Mouse (Mus musculus) neural tube, embryonic 11.5 days (tissue): ENCODE measurements around the gene Pik3r2. TPM values are rescaled to one million over a fixed set of nuclear protein-coding genes. Genes with fewer than 3 reads are reported as not detected.
A peak's percentile ranks its signal among the peaks of the same experiment; 100 is the strongest.

Source experiments
- ATAC-seq: fragments of 200-750 bp; cut with Nextera tagmentation; 2 replicates; pipeline ENCODE4 v1.8.0; 2017; ENCODE audit warnings: moderate number of reproducible peaks, mild to moderate bottlenecking, moderate TSS enrichment, moderate library complexity; ENCODE audit not compliant: insufficient read depth, low FRiP score, low TSS enrichment
- DNase-seq: peaks from one replicate; pipeline ENCODE4 v3.0.0-alpha.2; 2015; ENCODE audit warnings: low spot score
- H3K27ac ChIP-seq: fragments of 300-500 bp; sonication (generic); 2 replicates; pipeline ENCODE4 v1.5.1; 2014; ENCODE audit warnings: low read depth, mild to moderate bottlenecking, low read length
- H3K27me3 ChIP-seq: fragments of 300-500 bp; sonication (generic); 2 replicates; pipeline ENCODE4 v1.6.1; 2014; ENCODE audit warnings: mild to moderate bottlenecking, low read length, mixed read lengths; ENCODE audit not compliant: control insufficient read depth, insufficient read depth
- H3K36me3 ChIP-seq: fragments of 300-500 bp; sonication (generic); 2 replicates; pipeline ENCODE4 v1.6.1; 2014; ENCODE audit warnings: mild to moderate bottlenecking, low read length, moderate library complexity, mixed read lengths; ENCODE audit not compliant: control insufficient read depth, insufficient read depth
- H3K4me1 ChIP-seq: fragments of 300-500 bp; sonication (generic); 2 replicates; pipeline ENCODE4 v1.6.1; 2014; ENCODE audit warnings: low read length, mixed read lengths; ENCODE audit not compliant: control insufficient read depth, insufficient read depth
- H3K4me2 ChIP-seq: fragments of 300-500 bp; sonication (generic); 2 replicates; pipeline ENCODE4 v1.6.1; 2014; ENCODE audit warnings: low read depth, mild to moderate bottlenecking, moderate library complexity
- H3K4me3 ChIP-seq: fragments of 300-500 bp; sonication (generic); 2 replicates; pipeline ENCODE4 v1.5.1; 2014; ENCODE audit warnings: low read depth, low read length
- H3K9ac ChIP-seq: fragments of 300-500 bp; sonication (generic); 2 replicates; pipeline ENCODE4 v1.6.1; 2014; ENCODE audit warnings: mild to moderate bottlenecking, low read length
- H3K9me3 ChIP-seq: fragments of 300-500 bp; sonication (generic); 2 replicates; pipeline ENCODE4 v1.6.1; 2016; ENCODE audit warnings: low read length; ENCODE audit not compliant: control insufficient read depth
- WGBS: fragments of 180-500 bp; shearing (Covaris S2); extraction: QIAGEN DNeasy Blood & Tissue Kit; methylation state at CpG from one replicate; pipeline ENCODE4 v1.1.7; 2014; 5-methylcytosine and 5-hydroxymethylcytosine counted together
- polyA plus RNA-seq: library from polyadenylated mRNA; unstranded; fragments of >200 nt; fragmentation: Nextera tagmentation; extraction: Ambion mirVana; gene quantifications from 2 replicates; pipeline ENCODE4 v1.2.1, GENCODE M21; 2014

Pik3r2 gene
- polyA plus RNA-seq, 1 experiment from 2014 or later: 54.7 TPM

GRCm38 (mm10) chr8:70746676-70747075, 29.8 kb downstream of the Pik3r2 start:
- peak; percentile 8 for DNase-seq
- WGBS: 78% methylated on average over 9 of the region's 9 CpGs
- peaks cover 42% of the 10 kb centered on the region for H3K27me3 ChIP-seq

GRCm38 (mm10) chr8:70745691-70746220, 30.8 kb downstream of the Pik3r2 start:
- Histone ChIP-seq H3K4me1 (peaks cover 15% of the 10 kb centered on the region), H3K9ac (no peak overlapping the region), H3K27ac (no peak overlapping the region), H3K4me3 (no peak overlapping the region), H3K9me3 (no peaks in the 10 kb centered on the region), H3K4me2 (no peak overlapping the region), H3K36me3 (no peaks in the 10 kb centered on the region), H3K27me3 (peaks cover 43% of the 10 kb centered on the region)
- WGBS: 53% methylated on average over 19 of the region's 19 CpGs
- ATAC-seq: no peak
- DNase-seq: peak; percentile 5

More at GRCm38 (mm10) chr8:70746676-70747075, 29.8 kb downstream of the Pik3r2 start:
- ATAC-seq: no peak
- H3K4me3 ChIP-seq: no peak overlapping the region
- H3K36me3 ChIP-seq: no peaks in the 10 kb centered on the region
- peaks cover 15% of the 10 kb centered on the region for H3K4me1 ChIP-seq
- H3K9ac ChIP-seq: no peak overlapping the region
- H3K9me3 ChIP-seq: no peaks in the 10 kb centered on the region
- no peak overlapping the region for H3K27ac ChIP-seq
- no peak overlapping the region for H3K4me2 ChIP-seq

GRCm38 (mm10) chr8:70744806-70745205, 31.7 kb downstream of the Pik3r2 start:
- WGBS: 54% methylated on average over 11 of the region's 11 CpGs
- peak; percentile 8 for DNase-seq
- no peak overlapping the region for H3K4me2 ChIP-seq
- no peak overlapping the region for H3K4me3 ChIP-seq
- H3K9ac ChIP-seq: no peak overlapping the region
- H3K9me3 ChIP-seq: no peaks in the 10 kb centered on the region
- no peak for ATAC-seq
- peaks cover 43% of the 10 kb centered on the region for H3K27me3 ChIP-seq
- H3K4me1 ChIP-seq: peaks cover 15% of the 10 kb centered on the region
- H3K27ac ChIP-seq: no peak overlapping the region
- H3K36me3 ChIP-seq: no peaks in the 10 kb centered on the region

- peak overlapping the region; percentile 27 for H3K4me3 ChIP-seq
- ATAC-seq: no peak
- WGBS: 5% methylated on average over 48 of the region's 48 CpGs
These were observed 32.6 kb downstream of the Pik3r2 start for GRCm38 (mm10) chr8:70743656-70744590.

GRCm38 (mm10) chr8:70742981-70743655, 33.4 kb downstream of the Pik3r2 start:
- Histone ChIP-seq H3K4me2 (peak overlapping the region; percentile 40), H3K4me1 (peaks cover 15% of the 10 kb centered on the region), H3K36me3 (no peaks in the 10 kb centered on the region), H3K9me3 (no peaks in the 10 kb centered on the region), H3K27ac (no peak overlapping the region), H3K27me3 (peaks cover 43% of the 10 kb centered on the region), H3K4me3 (peak overlapping the region; percentile 27), H3K9ac (peak overlapping the region; percentile 50)
- ATAC-seq: no peak
- 3% methylated on average over 38 of the region's 38 CpGs for WGBS
- peak; percentile 33 for DNase-seq

More at GRCm38 (mm10) chr8:70743656-70744590, 32.6 kb downstream of the Pik3r2 start:
- H3K9me3 ChIP-seq: no peaks in the 10 kb centered on the region
- H3K27ac ChIP-seq: no peak overlapping the region
- H3K36me3 ChIP-seq: no peaks in the 10 kb centered on the region
- DNase-seq: peak; percentile 35
- peaks cover 43% of the 10 kb centered on the region for H3K27me3 ChIP-seq
- H3K4me2 ChIP-seq: peak overlapping the region; percentile 40
- H3K4me1 ChIP-seq: peaks cover 15% of the 10 kb centered on the region
- peak overlapping the region; percentile 50 for H3K9ac ChIP-seq

GRCm38 (mm10) chr8:70742176-70742575, 34.3 kb downstream of the Pik3r2 start:
- Histone ChIP-seq H3K4me3 (no peak overlapping the region), H3K36me3 (no peaks in the 10 kb centered on the region), H3K27ac (no peak overlapping the region), H3K9me3 (no peaks in the 10 kb centered on the region), H3K4me1 (peaks cover 15% of the 10 kb centered on the region), H3K4me2 (no peak overlapping the region), H3K9ac (no peak overlapping the region), H3K27me3 (peaks cover 43% of the 10 kb centered on the region)
- ATAC-seq (no peak), DNase-seq (peak; percentile 8)
- whole genome bisulfite sequencing: 70% methylated on average over 11 of the region's 11 CpGs

- no peaks in the 10 kb centered on the region for H3K36me3 ChIP-seq
- H3K4me2 ChIP-seq: no peak overlapping the region
- WGBS: 57% methylated on average over 5 of the region's 5 CpGs
- peak; percentile 5 for DNase-seq
- no peak for ATAC-seq
- peaks cover 43% of the 10 kb centered on the region for H3K27me3 ChIP-seq
- no peak overlapping the region for H3K9ac ChIP-seq
- no peak overlapping the region for H3K4me3 ChIP-seq
- no peaks in the 10 kb centered on the region for H3K9me3 ChIP-seq
- H3K4me1 ChIP-seq: peaks cover 15% of the 10 kb centered on the region
- no peak overlapping the region for H3K27ac ChIP-seq
These were observed 34.9 kb downstream of the Pik3r2 start for GRCm38 (mm10) chr8:70741661-70742060.

GRCm38 (mm10) chr8:70738211-70738610, 38.3 kb downstream of the Pik3r2 start:
- Histone ChIP-seq H3K4me1 (peaks cover 5% of the 10 kb centered on the region), H3K27me3 (peaks cover 17% of the 10 kb centered on the region), H3K9me3 (no peaks in the 10 kb centered on the region), H3K4me2 (no peak overlapping the region), H3K36me3 (no peaks in the 10 kb centered on the region), H3K9ac (no peak overlapping the region), H3K4me3 (no peak overlapping the region), H3K27ac (no peak overlapping the region)
- ATAC-seq: no peak
- WGBS: 63% methylated on average over 3 of the region's 3 CpGs
- no peak for DNase-seq
